Mouse (Mus musculus) kidney, adult 2 months (tissue): ENCODE data around the gene Pawr.

Experiments
- CTCF ChIP-seq: fragments of 200-500 bp; conservative IDR thresholded peaks from 2 replicates; pipeline ENCODE4 v1.5.1; 2011; ENCODE audit warnings: low read depth, mild to moderate bottlenecking, control low read depth, low read length, moderate library complexity, mixed read lengths; ENCODE audit not compliant: insufficient read depth, insufficient read length
- POLR2A ChIP-seq: fragments of 200-500 bp; IDR thresholded peaks from one replicate; pipeline ENCODE4 v1.6.1; 2011; ENCODE audit warnings: low read depth, low read length, control low read depth

GRCm38 (mm10) chr10:108361419-108362155, 29.7 kb downstream of the Pawr start:
- TF ChIP-seq CTCF (no peak), POLR2A (no peak)
